Mouse (Mus musculus): ENCODE results near the gene Nrros. TPM values are rescaled to one million over a fixed set of nuclear protein-coding genes. Genes with fewer than 3 reads are reported as not detected.

Gene Nrros
- 100 to 1,000 TPM; 125 to 160 TPM for total RNA-seq (2023)

GRCm38 (mm10) chr16:32165281-32165821 lies at the start of gene Nrros:
Gene Nrros (minus strand): TSS chr16:32165594.

GRCm38 (mm10) chr16:32179333-32179901 lies 14.0 kb upstream of the Nrros start, which contains the start of gene Bex6:
Gene Bex6 (plus strand): TSS chr16:32179823.

GRCm38 (mm10) chr16:32099638-32100150 lies 65.7 kb downstream of the Nrros start, which contains the start of the genes Pigx and Cep19:
Gene Pigx (minus strand): TSS chr16:32099740.
Gene Cep19 (plus strand): TSS chr16:32099800.

Other genes with a start within 250 kb of the Nrros start
- gene Pigz, start 231.7 kb downstream of the Nrros start, total RNA-seq (2023), result not detected
- gene 0610012G03Rik, start 217.1 kb downstream of the Nrros start, total RNA-seq (2023), result 10 to 100 TPM in 1 of 2 experiments, 1 to 10 TPM in 1; 9.8 to 14.8 TPM
- gene Ncbp2, start 217.1 kb downstream of the Nrros start, total RNA-seq (2023), result 10 to 100 TPM; 15.1 to 15.2 TPM
- gene Senp5, start 162.3 kb downstream of the Nrros start, total RNA-seq (2023), result 10 to 100 TPM; 11.8 to 13.1 TPM
- 100 to 1,000 TPM; 102 to 105 TPM for gene Pak2, start 86.3 kb downstream of the Nrros start, total RNA-seq (2023)
- gene Pigx, start 65.9 kb downstream of the Nrros start, total RNA-seq (2023), result 10 to 100 TPM; 48.5 to 49.5 TPM
- gene Cep19, start 65.8 kb downstream of the Nrros start, total RNA-seq (2023), result 10 to 100 TPM; 30.2 to 40.6 TPM
- gene Bex6, start 14.2 kb upstream of the Nrros start, total RNA-seq (2023), result 1 to 10 TPM; 5.7 to 6.9 TPM
- 1 to 10 TPM; 9.2 to 9.4 TPM for gene Fbxo45, start 81.6 kb upstream of the Nrros start, total RNA-seq (2023)
- gene Wdr53, start 81.6 kb upstream of the Nrros start, total RNA-seq (2023), result 10 to 100 TPM; 11.5 to 11.9 TPM
- gene Smco1, start 105.9 kb upstream of the Nrros start, total RNA-seq (2023), result under 1 TPM; 0.35 to 0.58 TPM
- 10 to 100 TPM; 16.5 to 20.2 TPM for gene Rnf168, start 111.9 kb upstream of the Nrros start, total RNA-seq (2023)
- 10 to 100 TPM; 42.0 to 45.8 TPM for gene Ubxn7, start 166.7 kb upstream of the Nrros start, total RNA-seq (2023)
- gene Tm4sf19, start 234.9 kb upstream of the Nrros start, total RNA-seq (2023), result not detected